Mouse (Mus musculus) CH12.LX (cell line): ENCODE measurements around the gene Acot13. TPM values are rescaled to one million over a fixed set of nuclear protein-coding genes. Genes with fewer than 3 reads are reported as not detected.

Source experiments
- DNase-seq: peaks from one replicate; pipeline ENCODE4 v3.0.0-alpha.2; 2013; ENCODE audit errors: extremely low read depth
- H3K27ac ChIP-seq: 2 replicates; pipeline ENCODE4 v1.5.1; 2012; ENCODE audit warnings: low read depth, mild to moderate bottlenecking, control low read depth, moderate library complexity; ENCODE audit not compliant: insufficient read depth
- H3K27me3 ChIP-seq: replicated peaks from 2 replicates; pipeline ENCODE3; 2012; ENCODE audit warnings: inconsistent platforms
- H3K36me3 ChIP-seq, 2 experiments: replicated peaks in 1 of 2; 2 replicates each; pipeline versions ENCODE3 to v1.6.1; 2012; ENCODE audit warnings: inconsistent platforms in 1 of 2, low read length in 1 of 2, mild to moderate bottlenecking in 1 of 2, mixed read lengths in 1 of 2, moderate library complexity in 1 of 2; ENCODE audit not compliant: control insufficient read depth in 1 of 2, insufficient read depth in 1 of 2
- H3K4me1 ChIP-seq, 2 experiments: 2 replicates each; pipeline ENCODE4 v1.6.1; 2012; ENCODE audit warnings: inconsistent platforms in 1 of 2, moderate library complexity in 1 of 2; ENCODE audit not compliant: insufficient read depth in 2 of 2, control insufficient read depth in 1 of 2
- H3K4me2 ChIP-seq: 2 replicates; pipeline ENCODE4 v1.6.1; 2012; ENCODE audit warnings: low read depth, mild to moderate bottlenecking, control low read depth; ENCODE audit not compliant: poor library complexity, insufficient read depth, severe bottlenecking
- H3K4me3 ChIP-seq, 3 experiments: fragments of 150-350 bp in 1 of 3; sonication (generic) in 1 of 3; replicated peaks in 1 of 3; 2 replicates each; pipeline versions ENCODE3 to v1.5.1; 2011 to 2012; ENCODE audit warnings: low read depth in 2 of 3, low read length in 2 of 3, mild to moderate bottlenecking in 2 of 3, moderate library complexity in 2 of 3, control low read depth in 1 of 3, improper control_type of control experiment in 1 of 3, inconsistent platforms in 1 of 3, mixed read lengths in 1 of 3; ENCODE audit not compliant: poor library complexity in 1 of 3
- H3K79me2 ChIP-seq: replicated peaks from 2 replicates; pipeline ENCODE4 v1.6.1; 2012; ENCODE audit warnings: mild to moderate bottlenecking, moderate library complexity; ENCODE audit not compliant: control insufficient read depth, poor library complexity, insufficient read depth, severe bottlenecking; ENCODE audit errors: extremely low read depth
- H3K9ac ChIP-seq: 2 replicates; pipeline ENCODE4 v1.6.1; 2012; ENCODE audit warnings: low read depth, mild to moderate bottlenecking, control low read depth, moderate library complexity; ENCODE audit not compliant: insufficient read depth
- H3K9me3 ChIP-seq: replicated peaks from 2 replicates; pipeline ENCODE3; 2012; ENCODE audit warnings: low read length, inconsistent platforms, mixed read lengths
- BHLHE40 ChIP-seq: IDR thresholded peaks from 2 replicates; pipeline ENCODE4 v1.6.1; 2011; ENCODE audit warnings: mild to moderate bottlenecking, low read depth, low read length, improper control_type of control experiment
- CHD1 ChIP-seq: IDR thresholded peaks from 2 replicates; pipeline ENCODE4 v1.6.1; 2012; ENCODE audit warnings: low read depth, low read length, improper control_type of control experiment, inconsistent platforms
- CTCF ChIP-seq, 2 experiments: IDR thresholded peaks in 1 of 2; conservative IDR thresholded peaks in 1 of 2; 2 replicates each; pipeline ENCODE4 v1.5.1; 2011 to 2012; ENCODE audit warnings: low read depth in 2 of 2, low read length in 2 of 2, improper control_type of control experiment in 1 of 2, inconsistent platforms in 1 of 2, mild to moderate bottlenecking in 1 of 2, moderate library complexity in 1 of 2
- ELF1 ChIP-seq: IDR thresholded peaks from 2 replicates; pipeline ENCODE4 v1.6.1; 2014; ENCODE audit warnings: low read depth, mild to moderate bottlenecking, inconsistent platforms, low read length, improper control_type of control experiment
- EP300 ChIP-seq: IDR thresholded peaks from 2 replicates; pipeline ENCODE4 v1.6.1; 2011; ENCODE audit warnings: low read length, improper control_type of control experiment
- ETS1 ChIP-seq: conservative IDR thresholded peaks from 2 replicates; pipeline ENCODE4 v1.6.1; 2012; ENCODE audit warnings: low read depth, mild to moderate bottlenecking, inconsistent platforms, low read length, improper control_type of control experiment, moderate library complexity
- GABPA ChIP-seq: IDR thresholded peaks from 2 replicates; pipeline ENCODE4 v1.6.1; 2012; ENCODE audit warnings: low read depth, low read length, improper control_type of control experiment, inconsistent platforms; ENCODE audit not compliant: insufficient replicate concordance
- HCFC1 ChIP-seq: IDR thresholded peaks from 2 replicates; pipeline ENCODE4 v1.6.1; 2012; ENCODE audit warnings: low read depth, mild to moderate bottlenecking, inconsistent platforms, low read length, improper control_type of control experiment
- JUN ChIP-seq: IDR thresholded peaks from 2 replicates; pipeline ENCODE4 v1.6.1; 2011; ENCODE audit warnings: low read depth, mild to moderate bottlenecking, low read length, improper control_type of control experiment, moderate library complexity; ENCODE audit not compliant: insufficient read depth
- JUND ChIP-seq: conservative IDR thresholded peaks from 2 replicates; pipeline ENCODE4 v1.6.1; 2011; ENCODE audit warnings: low read depth, low read length, improper control_type of control experiment
- KAT2A ChIP-seq: IDR thresholded peaks from 2 replicates; pipeline ENCODE4 v1.6.1; 2012; ENCODE audit warnings: low read length, improper control_type of control experiment, inconsistent platforms; ENCODE audit not compliant: insufficient replicate concordance
- MAX ChIP-seq: IDR thresholded peaks from 2 replicates; pipeline ENCODE4 v1.6.1; 2011; ENCODE audit warnings: low read length, improper control_type of control experiment
- MEF2A ChIP-seq: IDR thresholded peaks from 2 replicates; pipeline ENCODE4 v1.6.1; 2014; ENCODE audit warnings: low read depth, mild to moderate bottlenecking, inconsistent platforms, low read length, improper control_type of control experiment, borderline replicate concordance
- MXI1 ChIP-seq: IDR thresholded peaks from 2 replicates; pipeline ENCODE4 v1.6.1; 2011; ENCODE audit warnings: mild to moderate bottlenecking, low read depth, low read length, improper control_type of control experiment
- MYC ChIP-seq: IDR thresholded peaks from 2 replicates; pipeline ENCODE4 v1.6.1; 2011; ENCODE audit warnings: low read depth, mild to moderate bottlenecking, improper control_type of control experiment, low read length
- NELFE ChIP-seq: IDR thresholded peaks from 2 replicates; pipeline ENCODE4 v1.6.1; 2011; ENCODE audit warnings: low read depth, low read length, improper control_type of control experiment
- NRF1 ChIP-seq: IDR thresholded peaks from 2 replicates; pipeline ENCODE4 v1.6.1; 2014; ENCODE audit warnings: low read depth, mild to moderate bottlenecking, inconsistent platforms, low read length, improper control_type of control experiment, moderate library complexity
- POLR2A ChIP-seq: IDR thresholded peaks from 2 replicates; pipeline ENCODE4 v1.6.1; 2011; ENCODE audit warnings: low read depth, mild to moderate bottlenecking, improper control_type of control experiment, low read length
- RAD21 ChIP-seq: IDR thresholded peaks from 2 replicates; pipeline ENCODE4 v1.6.1; 2011; ENCODE audit warnings: low read depth, mild to moderate bottlenecking, low read length, improper control_type of control experiment, moderate library complexity
- SIN3A ChIP-seq: IDR thresholded peaks from 2 replicates; pipeline ENCODE4 v1.6.1; 2012; ENCODE audit warnings: low read length, improper control_type of control experiment, inconsistent platforms
- TCF12 ChIP-seq: IDR thresholded peaks from 2 replicates; pipeline ENCODE4 v1.6.1; 2014; ENCODE audit warnings: low read depth, mild to moderate bottlenecking, inconsistent platforms, low read length, improper control_type of control experiment
- USF2 ChIP-seq: conservative IDR thresholded peaks from 2 replicates; pipeline ENCODE4 v1.6.1; 2011; ENCODE audit warnings: low read depth, low read length, improper control_type of control experiment
- ZC3H11A ChIP-seq: IDR thresholded peaks from 2 replicates; pipeline ENCODE4 v1.6.1; 2012; ENCODE audit warnings: low read depth, mild to moderate bottlenecking, inconsistent platforms, low read length, improper control_type of control experiment
- ZMIZ1 ChIP-seq: IDR thresholded peaks from 2 replicates; pipeline ENCODE4 v1.6.1; 2012; ENCODE audit warnings: low read depth, mild to moderate bottlenecking, inconsistent platforms, low read length, improper control_type of control experiment
- ZNF384 ChIP-seq: IDR thresholded peaks from 2 replicates; pipeline ENCODE4 v1.6.1; 2012; ENCODE audit warnings: low read depth, low read length, improper control_type of control experiment, inconsistent platforms
- dilution Hi-C: fragments of 300-500 bp; cut with MboI; formaldehyde crosslinking; loops from 2 replicates; pipeline ENCODE4 v1.14.3; 2020; ENCODE audit warnings: low sequenced_read_pairs; ENCODE audit not compliant: extremely low pct_unique_long_range_greater_than_20kb, extremely low pct_ligation_motif_present
- in situ Hi-C: fragments of 300-500 bp; cut with MboI; formaldehyde crosslinking; loops from 3 replicates; pipeline ENCODE4 v1.14.3; 2019; ENCODE audit warnings: low sequenced_read_pairs, low pct_ligation_motif_present, low pct_unique_long_range_greater_than_20kb, mixed read lengths
- polyA plus RNA-seq: library from polyadenylated mRNA; unstranded; fragments of >175 nt; gene quantifications from 2 replicates; pipeline ENCODE4 v1.2.1, GENCODE M21; 2012; ENCODE audit warnings: low read depth; ENCODE audit not compliant: insufficient read length
- total RNA-seq, 2 experiments: library from RNA; depleted of rRNA; stranded (reverse); fragments of 300-350 nt in 1 of 2; fragments of >200 nt in 1 of 2; gene quantifications; 2 replicates each; pipeline ENCODE4 v1.2.3; 2012 to 2014

Acot13 gene
- total and polyA plus RNA-seq, 3 experiments = 37.1 to 50.5 (median 45.5) TPM

GRCm38 (mm10) chr13:24852570-24852969 is 21.2 kb upstream of the Acot13 start:
- in situ Hi-C loops (no loop called here), dilution Hi-C loops (no loop called here)
- no peaks in the 10 kb centered on the region for H3K36me3 ChIP-seq
- no peak overlapping the region for H3K4me3 ChIP-seq
- no peak for DNase-seq
- no peak overlapping the region for H3K9ac ChIP-seq
- H3K4me1 ChIP-seq = no peaks in the 10 kb centered on the region
- no peak for TF ChIP-seq CTCF (conservative IDR thresholded peaks at IDR 0.05 in 1 of 2, IDR thresholded peaks at IDR 0.05 in 1 of 2; ENCODE audit: low read depth in 2 of 2, low read length in 2 of 2)
- no peak for TF ChIP-seq GABPA
- TF ChIP-seq, all 38 proteins: peak for 0
- Histone ChIP-seq H3K27ac (no peak overlapping the region), H3K9me3 (no peaks in the 10 kb centered on the region), H3K27me3 (no peaks in the 10 kb centered on the region), H3K79me2 (no peaks in the 10 kb centered on the region), H3K4me2 (no peak overlapping the region)

GRCm38 (mm10) chr13:24851989-24852388 is 20.6 kb upstream of the Acot13 start:
- in situ Hi-C loops = no loop called here
- no peaks in the 10 kb centered on the region for H3K36me3 ChIP-seq
- no peak overlapping the region for H3K4me2 ChIP-seq
- DNase-seq = no peak
- H3K4me1 ChIP-seq = no peaks in the 10 kb centered on the region
- no peak overlapping the region for H3K9ac ChIP-seq
- H3K27ac ChIP-seq = no peak overlapping the region
- no peaks in the 10 kb centered on the region for H3K79me2 ChIP-seq
- no peaks in the 10 kb centered on the region for H3K9me3 ChIP-seq
- H3K4me3 ChIP-seq = no peak overlapping the region
- TF ChIP-seq EP300 = no peak
- TF ChIP-seq POLR2A = no peak
- no peak for TF ChIP-seq JUN
- no peak for TF ChIP-seq JUND
- no peak for TF ChIP-seq USF2
- TF ChIP-seq CHD1 = no peak
- TF ChIP-seq MXI1 = no peak
- no peak for TF ChIP-seq ETS1
- no peak for TF ChIP-seq ELF1
- no peak for TF ChIP-seq MYC
- no peak for TF ChIP-seq ZNF384
- TF ChIP-seq MAX = no peak
- no peak for TF ChIP-seq NRF1
- TF ChIP-seq CTCF (conservative IDR thresholded peaks at IDR 0.05 in 1 of 2, IDR thresholded peaks at IDR 0.05 in 1 of 2; ENCODE audit: low read depth in 2 of 2, low read length in 2 of 2) = no peak
- TF ChIP-seq SIN3A = no peak
- TF ChIP-seq BHLHE40 = no peak
- TF ChIP-seq, all 38 proteins: peak for 0
- dilution Hi-C loops = no loop called here
- H3K27me3 ChIP-seq = no peaks in the 10 kb centered on the region

- Histone ChIP-seq H3K4me1 (no peaks in the 10 kb centered on the region), H3K9me3 (no peaks in the 10 kb centered on the region), H3K36me3 (peaks cover 0 to 6% of the 10 kb centered on the region in 2 experiments), H3K4me3 (no peak overlapping the region), H3K4me2 (no peak overlapping the region), H3K9ac (no peak overlapping the region), H3K79me2 (no peaks in the 10 kb centered on the region), H3K27me3 (no peaks in the 10 kb centered on the region), H3K27ac (no peak overlapping the region)
- DNase-seq = no peak
- in situ Hi-C loops (no loop called here), dilution Hi-C loops (no loop called here)
- TF ChIP-seq RAD21 = no peak
- no peak for TF ChIP-seq TCF12
- TF ChIP-seq JUND = no peak
- no peak for TF ChIP-seq ZNF384
- no peak for TF ChIP-seq MEF2A
- no peak for TF ChIP-seq ZMIZ1
- no peak for TF ChIP-seq NELFE
- TF ChIP-seq HCFC1 = no peak
- no peak for TF ChIP-seq ZC3H11A
- TF ChIP-seq KAT2A = no peak
- no peak for TF ChIP-seq JUN
Observed at GRCm38 (mm10) chr13:24849318-24849717, 18.0 kb upstream of the Acot13 start.
